Mouse (Mus musculus) E14TG2a.4 (cell line): ENCODE data around the gene Cpvl.

Experiments
- CTCF ChIP-seq: conservative IDR thresholded peaks from 2 replicates; pipeline ENCODE4 v1.5.1; 2014; ENCODE audit warnings: low read length
- POU5F1 ChIP-seq: IDR thresholded peaks from 2 replicates; pipeline ENCODE4 v1.6.1; 2014; ENCODE audit warnings: low read length, borderline replicate concordance

DNA sequence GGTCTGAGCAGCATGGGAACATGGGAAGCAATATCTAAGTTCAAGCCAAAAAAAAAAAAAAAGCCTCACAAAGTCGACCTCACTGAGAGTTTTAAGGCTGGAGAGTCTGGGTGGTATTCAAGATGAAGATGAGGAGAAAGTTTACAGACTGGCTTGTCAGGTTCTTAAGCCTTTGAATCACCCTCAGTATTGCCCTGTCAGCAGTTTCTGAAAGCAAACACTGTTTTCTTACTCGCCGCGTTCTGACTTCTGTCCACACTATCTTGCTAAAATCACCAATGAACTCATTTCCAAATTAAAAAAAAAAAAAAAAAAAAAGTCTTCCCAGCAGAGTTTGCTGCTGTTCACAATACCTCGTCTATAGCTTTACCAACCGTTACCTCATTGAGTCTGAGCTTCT lies 5.3 kb upstream of the Cpvl start:
- TF ChIP-seq CTCF (no peak), POU5F1 (no peak)
